Mouse (Mus musculus) granulocyte monocyte progenitor cell, adult 5-6 weeks (primary cell): ENCODE measurements around the gene Nos1ap. TPM values are rescaled to one million over a fixed set of nuclear protein-coding genes. Genes with fewer than 3 reads are reported as not detected.

Experiments
- total RNA-seq, 2 experiments: library from RNA; stranded (forward) in 1 of 2; stranded (reverse) in 1 of 2; fragments of 200-712, 200-1000 nt in 1 of 2; fragments of >200 nt in 1 of 2; fragmentation: Nextera tagmentation in 1 of 2; gene quantifications; 2 replicates each; pipeline ENCODE4 v1.2.3; 2014 to 2017

The Nos1ap gene
- total RNA-seq, 2 experiments from 2014 or later = 3.7 to 11.5 TPM

Other genes starting within 250 kb of the Nos1ap start
- gene Olfml2b, start 54.7 kb upstream of the Nos1ap start, total RNA-seq (2014; fragmentation: Nextera tagmentation) = not detected in 2 replicates
- gene Olfml2b, start 54.7 kb upstream of the Nos1ap start, total RNA-seq (2017) = 0.90 and 1.1 TPM in 2 replicates